Mouse (Mus musculus): ENCODE data around the gene Mip. TPM values are rescaled to one million over a fixed set of nuclear protein-coding genes. Genes with fewer than 3 reads are reported as not detected.
"Not testable (repeated sequence)": the region's sequence is repeated elsewhere in the genome, so short reads cannot be mapped to it uniquely, and the experiment has no call there.

Gene Mip
- total and polyA plus RNA-seq, 2 experiments from 2014 or later = 0.05 TPM; not detected in 1

- Histone ChIP-seq H3K36me3 (ENCODE audit: insufficient read depth) (peaks cover 6% of the 10 kb centered on the region; the same call in 1 of the 2 replicates), H3K27ac (ENCODE audit: low read depth, low read length) (no peak overlapping the region), H3K4me1 (ENCODE audit: insufficient read depth) (0 out of 2 replicates have a peak, but pooled peaks cover 4% of the 10 kb centered on the region), H3K4me2 (ENCODE audit: low read depth) (no peak overlapping the region), H3K27me3 (ENCODE audit: insufficient read depth, low read length) (no peaks in the 10 kb centered on the region), H3K9me3 (ENCODE audit: low read length) (no peaks in the 10 kb centered on the region), H3K4me3 (ENCODE audit: low read depth, low read length) (no peak overlapping the region), H3K9ac (no peak overlapping the region)
- DNase-seq = no peak
- 66% methylated on average over 2 of the region's 2 CpGs for WGBS
- TF ChIP-seq CTCF (IDR thresholded peaks at IDR 0.05; ENCODE audit: low read depth) = peak; percentile 25; the same call in 1 of the 2 replicates
- no peak for ATAC-seq
Measured at GRCm38 (mm10) chr10:128271883-128272282, 46.2 kb downstream of the Mip start.

- DNase-seq; ATAC-seq; H3K4me3 ChIP-seq (ENCODE audit: low read depth, low read length); H3K9ac ChIP-seq; H3K4me1 ChIP-seq (ENCODE audit: insufficient read depth); H3K4me2 ChIP-seq (ENCODE audit: low read depth); H3K27ac ChIP-seq (ENCODE audit: low read depth, low read length); H3K9me3 ChIP-seq (ENCODE audit: low read length); H3K27me3 ChIP-seq (ENCODE audit: insufficient read depth, low read length): not testable (repeated sequence)
- peaks cover 12% of the 10 kb centered on the region; the same call in 1 of the 2 replicates for H3K36me3 ChIP-seq (ENCODE audit: insufficient read depth)
- 93% methylated on average over 4 of the region's 7 CpGs for WGBS
Measured at GRCm38 (mm10) chr10:128272819-128273439, 47.3 kb downstream of the Mip start.

- not testable (repeated sequence) for H3K4me3 ChIP-seq (ENCODE audit: low read depth, low read length); H3K27ac ChIP-seq (ENCODE audit: low read depth, low read length); H3K9me3 ChIP-seq (ENCODE audit: low read length); H3K27me3 ChIP-seq (ENCODE audit: insufficient read depth, low read length); ATAC-seq; H3K4me2 ChIP-seq (ENCODE audit: low read depth); H3K9ac ChIP-seq; DNase-seq; H3K4me1 ChIP-seq (ENCODE audit: insufficient read depth)
- H3K36me3 ChIP-seq (ENCODE audit: insufficient read depth) = peaks cover 26% of the 10 kb centered on the region
- WGBS = 91% methylated on average over 1 of the region's 1 CpGs
Measured at GRCm38 (mm10) chr10:128275374-128275773, 49.7 kb downstream of the Mip start.

DNA sequence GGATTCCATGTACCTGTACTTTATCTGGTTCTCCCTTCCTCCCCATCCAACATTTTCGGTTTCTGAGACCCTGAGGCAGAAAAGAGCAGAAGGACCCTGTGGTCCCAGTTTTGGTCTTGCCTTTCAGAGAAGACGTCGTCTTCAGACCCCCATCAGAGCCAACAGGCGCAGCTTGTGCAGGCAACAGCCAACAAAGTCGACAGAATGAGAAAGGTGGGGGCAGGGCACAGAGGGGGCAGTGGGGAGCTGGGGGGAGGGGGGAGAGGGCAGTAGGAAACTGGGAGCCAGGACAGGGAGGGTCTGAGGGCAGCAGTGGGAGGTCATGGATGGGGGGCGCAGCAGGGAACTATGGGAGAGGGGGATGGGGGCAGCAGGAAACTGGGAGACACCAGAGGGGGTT, 52.5 kb downstream of the Mip start:
- Histone ChIP-seq H3K9ac (no peak overlapping the region), H3K4me1 (ENCODE audit: insufficient read depth) (no peaks in the 10 kb centered on the region), H3K36me3 (ENCODE audit: insufficient read depth) (peaks cover 46% of the 10 kb centered on the region), H3K4me2 (ENCODE audit: low read depth) (no peak overlapping the region), H3K9me3 (ENCODE audit: low read length) (no peaks in the 10 kb centered on the region), H3K27me3 (ENCODE audit: insufficient read depth, low read length) (no peaks in the 10 kb centered on the region), H3K27ac (ENCODE audit: low read depth, low read length) (no peak overlapping the region), H3K4me3 (ENCODE audit: low read depth, low read length) (no peak overlapping the region)
- 60% methylated on average over 6 of the region's 6 CpGs for WGBS
- ATAC-seq (no peak), DNase-seq (no peak)
- TF ChIP-seq CTCF (IDR thresholded peaks at IDR 0.05; ENCODE audit: low read depth) = no peak

DNA sequence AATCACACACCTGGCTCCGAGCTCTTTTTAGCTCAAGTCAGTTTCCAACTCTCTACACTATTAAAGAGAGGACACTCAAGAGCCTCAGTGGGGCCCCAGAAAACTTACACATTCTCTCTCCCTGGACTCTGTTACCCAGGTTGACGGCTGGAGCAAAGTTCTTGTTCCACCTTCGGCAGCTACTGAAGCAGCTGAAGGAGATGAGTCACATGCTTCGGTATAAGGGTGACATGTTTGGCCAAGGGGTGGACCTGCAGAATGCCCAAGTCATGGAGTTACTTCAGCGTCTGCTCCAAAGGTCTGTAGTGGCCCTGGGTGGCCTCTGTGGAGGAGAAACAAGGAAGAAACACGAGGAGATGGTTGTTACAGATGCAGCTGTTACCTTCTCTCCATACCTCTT, 55.3 kb downstream of the Mip start:
- WGBS = 89% methylated on average over 6 of the region's 6 CpGs
- H3K27me3 ChIP-seq (ENCODE audit: insufficient read depth, low read length) = no peaks in the 10 kb centered on the region
- no peaks in the 10 kb centered on the region for H3K4me1 ChIP-seq (ENCODE audit: insufficient read depth)
- no peak for ATAC-seq
- TF ChIP-seq CTCF (IDR thresholded peaks at IDR 0.05; ENCODE audit: low read depth) = no peak
- no peak overlapping the region for H3K4me3 ChIP-seq (ENCODE audit: low read depth, low read length)
- peaks cover 68% of the 10 kb centered on the region for H3K36me3 ChIP-seq (ENCODE audit: insufficient read depth)
- H3K4me2 ChIP-seq (ENCODE audit: low read depth) = no peak overlapping the region
- H3K9me3 ChIP-seq (ENCODE audit: low read length) = no peaks in the 10 kb centered on the region
- H3K27ac ChIP-seq (ENCODE audit: low read depth, low read length) = no peak overlapping the region
- no peak for DNase-seq
- H3K9ac ChIP-seq = no peak overlapping the region

Other genes with a start within 250 kb of the Mip start
- gene Hsd17b6, start 218.2 kb upstream of the Mip start, total RNA-seq (2014; rRNA removed) = not detected in 2 replicates
- not detected in 2 replicates for gene Hsd17b6, start 218.2 kb upstream of the Mip start, polyA plus RNA-seq (2015; fragmentation: Nextera tagmentation; extraction: Ambion mirVana)
- 22.9 and 33.2 TPM in 2 replicates for gene Prim1, start 210.7 kb upstream of the Mip start, total RNA-seq (2014; rRNA removed)
- 35.5 and 37.3 TPM in 2 replicates for gene Prim1, start 210.7 kb upstream of the Mip start, polyA plus RNA-seq (2015; fragmentation: Nextera tagmentation; extraction: Ambion mirVana)
- gene Naca, start 190.3 kb upstream of the Mip start, total RNA-seq (2014; rRNA removed) = 630 and 780 TPM in 2 replicates
- 527 and 662 TPM in 2 replicates for gene Naca, start 190.3 kb upstream of the Mip start, polyA plus RNA-seq (2015; fragmentation: Nextera tagmentation; extraction: Ambion mirVana)
- gene Ptges3, start 166.9 kb upstream of the Mip start, total RNA-seq (2014; rRNA removed) = 146 and 157 TPM in 2 replicates
- gene Ptges3, start 166.9 kb upstream of the Mip start, polyA plus RNA-seq (2015; fragmentation: Nextera tagmentation; extraction: Ambion mirVana) = 439 and 454 TPM in 2 replicates
- gene Atp5b, start 142.6 kb upstream of the Mip start, total RNA-seq (2014; rRNA removed) = 2,470 and 2,914 TPM in 2 replicates
- 2,164 and 2,181 TPM in 2 replicates for gene Atp5b, start 142.6 kb upstream of the Mip start, polyA plus RNA-seq (2015; fragmentation: Nextera tagmentation; extraction: Ambion mirVana)
- 9.3 and 10.0 TPM in 2 replicates for gene Baz2a, start 134.3 kb upstream of the Mip start, total RNA-seq (2014; rRNA removed)
- gene Baz2a, start 134.3 kb upstream of the Mip start, polyA plus RNA-seq (2015; fragmentation: Nextera tagmentation; extraction: Ambion mirVana) = 3.8 and 7.0 TPM in 2 replicates
- gene Rbms2, start 45.5 kb upstream of the Mip start, total RNA-seq (2014; rRNA removed) = 6.3 and 9.9 TPM in 2 replicates
- gene Rbms2, start 45.5 kb upstream of the Mip start, polyA plus RNA-seq (2015; fragmentation: Nextera tagmentation; extraction: Ambion mirVana) = 4.7 and 5.6 TPM in 2 replicates
- 1.00 and 2.1 TPM in 2 replicates for gene Gls2, start 31.4 kb upstream of the Mip start, total RNA-seq (2014; rRNA removed)
- gene Gls2, start 31.4 kb upstream of the Mip start, polyA plus RNA-seq (2015; fragmentation: Nextera tagmentation; extraction: Ambion mirVana) = 1.1 and 1.2 TPM in 2 replicates
- 20.7 and 20.8 TPM in 2 replicates for gene Spryd4, start 14.0 kb upstream of the Mip start, total RNA-seq (2014; rRNA removed)
- gene Spryd4, start 14.0 kb upstream of the Mip start, polyA plus RNA-seq (2015; fragmentation: Nextera tagmentation; extraction: Ambion mirVana) = 19.6 and 22.7 TPM in 2 replicates
- 9.3 and 11.7 TPM in 2 replicates for gene Timeless, start 6.2 kb downstream of the Mip start, total RNA-seq (2014; rRNA removed)
- gene Timeless, start 6.2 kb downstream of the Mip start, polyA plus RNA-seq (2015; fragmentation: Nextera tagmentation; extraction: Ambion mirVana) = 7.7 and 9.9 TPM in 2 replicates
- gene Apon, start 28.3 kb downstream of the Mip start, total RNA-seq (2014; rRNA removed) = not detected in 2 replicates
- not detected in 2 replicates for gene Apon, start 28.3 kb downstream of the Mip start, polyA plus RNA-seq (2015; fragmentation: Nextera tagmentation; extraction: Ambion mirVana)
- 0.38 and 0.54 TPM in 2 replicates for gene Apof, start 42.8 kb downstream of the Mip start, total RNA-seq (2014; rRNA removed)
- 0.12 and 0.26 TPM in 2 replicates for gene Apof, start 42.8 kb downstream of the Mip start, polyA plus RNA-seq (2015; fragmentation: Nextera tagmentation; extraction: Ambion mirVana)
- 7.2 and 8.1 TPM in 2 replicates for gene Stat2, start 44.7 kb downstream of the Mip start, total RNA-seq (2014; rRNA removed)
- 6.8 and 10.3 TPM in 2 replicates for gene Stat2, start 44.7 kb downstream of the Mip start, polyA plus RNA-seq (2015; fragmentation: Nextera tagmentation; extraction: Ambion mirVana)
- 0.31 TPM in 1 of 2 replicates, not detected in the other for gene Il23a, start 72.9 kb downstream of the Mip start, total RNA-seq (2014; rRNA removed)
- gene Il23a, start 72.9 kb downstream of the Mip start, polyA plus RNA-seq (2015; fragmentation: Nextera tagmentation; extraction: Ambion mirVana) = not detected in 2 replicates
- gene Pan2, start 77.5 kb downstream of the Mip start, total RNA-seq (2014; rRNA removed) = 14.9 and 20.0 TPM in 2 replicates
- 9.6 and 11.9 TPM in 2 replicates for gene Pan2, start 77.5 kb downstream of the Mip start, polyA plus RNA-seq (2015; fragmentation: Nextera tagmentation; extraction: Ambion mirVana)
- 50.1 and 57.5 TPM in 2 replicates for gene Cnpy2, start 96.6 kb downstream of the Mip start, total RNA-seq (2014; rRNA removed)
- gene Cnpy2, start 96.6 kb downstream of the Mip start, polyA plus RNA-seq (2015; fragmentation: Nextera tagmentation; extraction: Ambion mirVana) = 179 and 205 TPM in 2 replicates
- gene Cs, start 111.9 kb downstream of the Mip start, total RNA-seq (2014; rRNA removed) = 205 and 250 TPM in 2 replicates
- gene Cs, start 111.9 kb downstream of the Mip start, polyA plus RNA-seq (2015; fragmentation: Nextera tagmentation; extraction: Ambion mirVana) = 203 and 255 TPM in 2 replicates
- gene Coq10a, start 143.2 kb downstream of the Mip start, total RNA-seq (2014; rRNA removed) = 34.0 and 41.6 TPM in 2 replicates
- gene Coq10a, start 143.2 kb downstream of the Mip start, polyA plus RNA-seq (2015; fragmentation: Nextera tagmentation; extraction: Ambion mirVana) = 48.2 and 50.0 TPM in 2 replicates
- gene Ankrd52, start 151.3 kb downstream of the Mip start, total RNA-seq (2014; rRNA removed) = 22.3 and 32.6 TPM in 2 replicates
- 4.7 and 7.7 TPM in 2 replicates for gene Ankrd52, start 151.3 kb downstream of the Mip start, polyA plus RNA-seq (2015; fragmentation: Nextera tagmentation; extraction: Ambion mirVana)
- gene Slc39a5, start 175.4 kb downstream of the Mip start, total RNA-seq (2014; rRNA removed) = 0.24 and 0.69 TPM in 2 replicates
- 0.10 and 0.42 TPM in 2 replicates for gene Slc39a5, start 175.4 kb downstream of the Mip start, polyA plus RNA-seq (2015; fragmentation: Nextera tagmentation; extraction: Ambion mirVana)
- 82.2 and 90.1 TPM in 2 replicates for gene Nabp2, start 185.7 kb downstream of the Mip start, total RNA-seq (2014; rRNA removed)
- 158 and 159 TPM in 2 replicates for gene Nabp2, start 185.7 kb downstream of the Mip start, polyA plus RNA-seq (2015; fragmentation: Nextera tagmentation; extraction: Ambion mirVana)
- 118 and 129 TPM in 2 replicates for gene Rnf41, start 185.8 kb downstream of the Mip start, total RNA-seq (2014; rRNA removed)
- gene Rnf41, start 185.8 kb downstream of the Mip start, polyA plus RNA-seq (2015; fragmentation: Nextera tagmentation; extraction: Ambion mirVana) = 95.9 and 108 TPM in 2 replicates
- gene Smarcc2, start 233.4 kb downstream of the Mip start, total RNA-seq (2014; rRNA removed) = 197 and 223 TPM in 2 replicates
- 117 and 134 TPM in 2 replicates for gene Smarcc2, start 233.4 kb downstream of the Mip start, polyA plus RNA-seq (2015; fragmentation: Nextera tagmentation; extraction: Ambion mirVana)

Data from forebrain, postnatal 0 days (tissue).